Mouse (Mus musculus) testis, postnatal 10 days (tissue): ENCODE measurements around the gene Prpf40b.
"Not testable (repeated sequence)": the region's sequence is repeated elsewhere in the genome, so short reads cannot be mapped to it uniquely, and the experiment has no call there.

ENCODE experiments used
- DNase-seq: peaks from one replicate; pipeline ENCODE4 v3.0.0; 2021; ENCODE audit warnings: low spot score

Prpf40b gene

GRCm38 (mm10) chr15:99294813-99295374, at the start of gene Prpf40b:
Gene Prpf40b (plus strand): TSS chr15:99295087.
- peak; percentile 96 for DNase-seq

- DNase-seq = not testable (repeated sequence)
Observed at GRCm38 (mm10) chr15:99246736-99247135, 48.2 kb upstream of the Prpf40b start.

- peak; percentile 66 for DNase-seq
Observed at GRCm38 (mm10) chr15:99248972-99249371, 45.9 kb upstream of the Prpf40b start.

GRCm38 (mm10) chr15:99249938-99250337, 44.9 kb upstream of the Prpf40b start:
- no peak for DNase-seq

GRCm38 (mm10) chr15:99251111-99251510, 43.8 kb upstream of the Prpf40b start:
- not testable (repeated sequence) for DNase-seq

- DNase-seq = peak; percentile 98
Observed at GRCm38 (mm10) chr15:99251626-99252380, 43.1 kb upstream of the Prpf40b start, which contains the start of gene Mcrs1. Gene Mcrs1 (minus strand): TSS chr15:99251961.

DNA sequence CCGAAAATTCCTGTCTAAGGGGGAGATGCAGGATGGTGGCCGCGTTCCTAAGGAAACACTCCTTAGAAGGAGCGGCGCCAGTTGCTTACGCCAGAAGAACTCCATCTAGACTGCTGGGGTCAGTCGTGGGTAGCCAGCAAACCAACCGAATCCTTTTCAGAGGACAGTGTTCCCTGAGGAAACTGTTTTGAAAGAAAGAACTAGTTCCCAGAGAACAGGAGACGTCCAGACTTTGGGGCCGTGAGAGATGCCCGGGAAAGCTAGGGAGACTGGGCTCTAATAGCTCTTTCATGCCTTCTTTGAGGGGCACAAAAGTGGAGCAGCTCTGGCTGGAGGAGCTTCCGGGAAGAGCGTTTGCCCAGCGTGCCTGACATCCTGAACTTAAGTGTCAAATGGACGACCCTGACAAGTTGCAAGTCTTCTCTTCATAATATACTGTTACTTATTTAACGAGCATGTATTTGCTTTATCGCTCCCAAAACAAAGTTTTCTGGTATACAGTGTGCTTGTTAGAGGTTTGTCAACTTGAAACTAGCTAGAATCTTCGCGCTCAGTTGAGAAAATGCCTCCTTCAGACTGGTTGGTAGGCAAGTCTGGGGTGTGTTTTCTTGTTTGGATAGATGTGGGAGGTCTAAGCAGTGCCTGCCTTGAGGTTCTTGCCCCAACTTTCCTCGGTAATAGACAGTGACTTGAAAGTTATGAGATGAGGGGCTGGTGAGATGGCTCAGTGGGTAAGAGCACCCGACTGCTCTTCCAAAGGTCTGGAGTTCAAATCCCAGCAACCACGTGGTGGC, 42.3 kb upstream of the Prpf40b start:
- DNase-seq = no peak

- DNase-seq = not testable (repeated sequence)
Observed at GRCm38 (mm10) chr15:99253175-99253479, 41.8 kb upstream of the Prpf40b start.

- no peak for DNase-seq
Observed at GRCm38 (mm10) chr15:99253772-99254171, 41.1 kb upstream of the Prpf40b start.

DNA sequence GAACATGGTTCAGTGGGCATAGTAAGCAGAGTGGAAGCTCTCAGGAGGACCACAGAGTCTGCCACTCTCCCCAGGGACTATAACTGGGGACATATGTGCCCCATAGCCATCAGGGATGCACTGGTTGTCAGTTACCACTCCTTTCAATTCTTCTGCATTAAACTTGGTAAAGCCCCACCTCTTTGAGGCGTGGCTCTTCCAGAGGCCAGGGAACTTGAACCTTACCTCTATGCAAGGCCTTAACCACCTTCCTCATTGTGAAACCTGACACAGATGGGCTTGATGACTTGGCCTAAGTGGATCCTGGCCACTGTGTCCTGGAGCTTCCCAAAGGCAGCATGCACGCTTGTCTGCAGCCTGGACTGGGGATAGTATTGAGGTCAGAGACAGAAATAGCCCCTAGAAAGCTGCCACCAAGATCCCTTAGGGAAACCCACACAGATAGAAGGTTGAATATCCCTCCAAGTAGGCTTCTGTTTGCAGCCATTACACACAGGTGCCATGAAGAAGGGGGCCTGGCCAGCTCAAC, 40.3 kb upstream of the Prpf40b start:
- DNase-seq = no peak

GRCm38 (mm10) chr15:99255241-99255749, 39.6 kb upstream of the Prpf40b start:
- DNase-seq = no peak

DNA sequence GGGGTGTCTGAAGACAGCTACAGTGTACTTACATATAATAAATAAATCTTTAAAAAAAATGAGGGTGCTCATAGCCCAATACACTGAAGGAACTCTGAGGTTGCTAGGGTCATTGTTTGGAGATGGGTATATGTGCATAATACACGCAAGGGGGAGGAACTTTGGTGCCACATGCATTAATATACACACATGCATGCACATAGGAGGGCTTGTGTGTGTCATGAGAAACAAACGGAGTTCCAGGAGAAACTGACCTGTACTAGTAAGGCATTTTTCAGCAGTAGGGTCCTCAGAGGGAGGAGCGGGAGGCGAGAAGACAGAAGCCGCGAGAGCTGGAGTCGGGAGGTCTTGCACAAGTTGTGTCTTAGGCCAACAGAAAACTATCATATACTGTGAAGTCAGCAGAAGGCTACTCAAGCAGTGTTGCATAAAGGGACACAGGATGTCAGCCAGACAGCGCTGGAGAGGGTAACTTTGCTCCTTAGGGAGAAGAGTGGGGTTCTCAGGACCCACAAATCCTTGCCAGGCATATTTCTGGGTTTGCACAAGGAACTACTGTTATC, 35.6 kb upstream of the Prpf40b start:
- no peak for DNase-seq

DNA sequence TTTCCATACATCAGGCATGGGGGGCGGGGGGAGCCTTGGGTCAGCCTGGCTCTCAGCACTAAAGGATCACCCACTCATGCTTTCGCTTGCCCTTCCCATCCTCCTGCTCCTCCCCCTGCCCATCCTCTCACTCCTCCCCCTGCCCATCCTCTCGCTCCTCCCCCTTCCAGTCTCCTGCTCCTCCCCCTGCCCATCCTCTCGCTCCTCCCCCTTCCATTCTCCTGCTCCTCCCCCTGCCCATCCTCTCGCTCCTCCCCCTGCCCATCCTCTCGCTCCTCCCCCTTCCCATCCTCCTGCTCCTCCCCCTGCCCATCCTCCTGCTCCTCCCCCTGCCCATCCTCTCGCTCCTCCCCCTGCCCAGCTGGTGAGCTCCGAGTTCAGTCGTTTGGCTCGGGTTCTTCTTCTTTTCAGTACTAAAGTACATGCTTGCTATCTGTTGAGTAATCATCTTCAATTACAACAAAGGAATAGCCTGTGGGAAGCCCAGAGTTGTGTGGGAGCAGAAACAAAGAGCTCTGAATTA, 35.1 kb upstream of the Prpf40b start:
- DNase-seq = peak; percentile 86

- no peak for DNase-seq
Observed at GRCm38 (mm10) chr15:99262702-99263101, 32.2 kb upstream of the Prpf40b start.

DNA sequence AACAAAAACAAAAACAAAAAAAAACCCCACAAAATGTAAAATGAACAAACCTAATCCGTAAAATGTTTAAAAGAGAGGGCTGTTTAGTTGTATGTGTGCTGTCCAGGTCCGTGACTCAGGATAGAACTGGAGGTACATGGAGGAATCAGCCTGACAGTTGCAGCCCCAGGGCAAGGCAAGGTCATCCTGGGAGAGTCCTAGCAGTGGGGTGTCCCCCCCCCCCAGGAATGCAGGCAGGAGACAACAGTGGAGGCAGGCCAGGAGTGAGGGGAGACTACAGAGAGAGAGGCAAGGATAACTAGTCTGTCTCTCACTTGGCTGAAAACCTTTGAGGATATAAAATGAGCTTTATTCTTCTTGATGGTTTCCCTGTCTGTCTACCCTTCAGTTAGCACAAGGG, 30.5 kb upstream of the Prpf40b start:
- no peak for DNase-seq

- peak; percentile 74 for DNase-seq
Observed at GRCm38 (mm10) chr15:99265679-99266078, 29.2 kb upstream of the Prpf40b start.

- no peak for DNase-seq
Observed at GRCm38 (mm10) chr15:99276095-99276494, 18.8 kb upstream of the Prpf40b start.

GRCm38 (mm10) chr15:99278271-99278670, 16.6 kb upstream of the Prpf40b start:
- no peak for DNase-seq

- DNase-seq = no peak
Observed at GRCm38 (mm10) chr15:99283456-99283855, 11.4 kb upstream of the Prpf40b start.

DNA sequence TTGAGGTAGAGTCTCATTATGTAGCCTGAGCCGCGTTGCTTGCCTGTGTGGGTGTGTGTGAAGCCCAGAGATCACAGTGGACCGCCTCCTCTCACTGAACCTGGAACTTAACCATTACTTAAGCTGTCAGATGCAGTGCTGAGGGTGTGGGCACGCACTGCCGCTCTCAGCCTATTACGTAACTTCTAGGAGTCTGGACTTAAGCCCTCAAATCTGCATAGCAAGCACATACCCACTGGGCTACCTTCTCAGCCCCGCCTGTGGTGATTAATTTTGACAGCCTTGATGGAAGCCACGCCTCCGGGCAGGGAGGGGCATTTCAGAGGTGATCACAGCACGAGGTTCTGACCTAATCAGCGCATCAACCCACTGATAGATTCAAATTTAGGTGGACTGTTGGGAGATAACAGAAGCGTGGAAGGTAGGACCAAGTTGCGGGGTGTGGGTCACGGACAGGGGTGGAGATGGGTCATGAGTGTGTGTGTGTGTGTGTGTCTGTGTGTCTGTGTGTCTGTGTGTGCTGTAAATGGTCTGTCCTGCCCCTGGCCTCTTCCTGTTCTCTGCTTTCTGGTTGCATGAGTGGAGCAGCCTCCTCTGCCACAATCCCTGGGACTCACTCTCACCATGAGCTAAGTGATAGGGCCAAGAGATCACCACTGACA, 10.2 kb upstream of the Prpf40b start:
- DNase-seq = no peak

- DNase-seq = no peak
Observed at GRCm38 (mm10) chr15:99285189-99285535, 9.7 kb upstream of the Prpf40b start.

DNA sequence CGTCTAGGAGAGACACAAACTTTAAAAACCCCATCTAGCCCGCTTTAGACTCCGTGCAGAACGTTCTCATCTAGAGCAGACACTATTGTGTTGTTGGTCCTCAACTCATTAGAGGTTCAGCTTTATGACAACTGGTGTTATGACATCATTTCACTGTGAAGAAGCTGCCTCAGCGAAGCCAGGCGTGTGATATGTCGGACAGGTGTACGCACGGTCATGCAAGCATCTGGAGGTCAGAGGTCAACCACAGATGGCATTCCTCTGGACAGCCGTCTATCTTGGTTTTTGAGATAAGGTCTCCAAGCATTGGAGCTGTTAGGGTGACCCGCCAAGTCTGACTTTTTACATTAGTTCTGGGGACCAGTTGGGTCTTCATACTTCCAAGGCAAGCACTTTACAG, 4.3 kb upstream of the Prpf40b start:
- DNase-seq = no peak
